Mouse (Mus musculus) cerebellum, adult 2 months (tissue): ENCODE results near the gene Gm17359.

Source experiments
- CTCF ChIP-seq: fragments of 200-500 bp; IDR thresholded peaks from 2 replicates; pipeline ENCODE4 v1.5.1; 2011; ENCODE audit warnings: low read depth, mild to moderate bottlenecking, control low read depth, low read length, moderate library complexity, borderline replicate concordance; ENCODE audit not compliant: insufficient read depth
- POLR2A ChIP-seq: fragments of 200-500 bp; IDR thresholded peaks from 2 replicates; pipeline ENCODE4 v1.6.1; 2011; ENCODE audit warnings: low read length, control low read depth, borderline replicate concordance; ENCODE audit not compliant: insufficient read depth

GRCm38 (mm10) chr3:79494028-79494427 lies 157.6 kb downstream of the Gm17359 start:
- TF ChIP-seq CTCF (no peak), POLR2A (no peak)
